Mouse (Mus musculus): Measurements from ENCODE around the gene Slc44a3. TPM values are rescaled to one million over a fixed set of nuclear protein-coding genes. Genes with fewer than 3 reads are reported as not detected.

The Slc44a3 gene
- total RNA-seq (2021), result not detected
- long read RNA-seq, experiment 1, result 0 reads
- long read RNA-seq, experiment 2, partial matches to known transcripts, result 0 of 1 reads
- long read RNA-seq, experiment 2, other reads (novel, unspliced or antisense), result 1 of 1 reads

DNA sequence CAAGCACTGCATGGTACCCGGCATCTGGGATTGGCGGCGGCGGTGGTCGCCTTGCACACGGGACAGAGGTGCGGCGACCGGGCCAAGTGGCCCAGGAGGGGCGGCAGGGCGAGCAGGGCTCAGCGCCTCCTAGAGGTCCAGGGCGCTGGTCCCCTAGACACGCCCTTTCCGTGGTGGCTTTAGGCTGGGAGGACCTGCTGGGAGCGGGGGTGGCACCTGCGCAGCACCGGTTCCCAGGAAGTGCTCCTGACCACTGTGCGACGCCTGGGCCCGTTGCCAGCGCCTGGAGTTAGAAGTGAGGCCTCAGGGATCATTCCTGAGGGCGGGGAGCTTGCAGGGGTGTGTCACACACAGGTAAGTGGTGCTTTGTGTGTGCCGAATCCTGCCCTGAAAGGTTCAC lies at the start of gene Slc44a3:
Gene Slc44a3, minus strand, starts transcription at position 229 of the 400 bp plus-strand sequence.
- no peak for DNase-seq (ENCODE audit: low spot score in 2 of 2)

DNA sequence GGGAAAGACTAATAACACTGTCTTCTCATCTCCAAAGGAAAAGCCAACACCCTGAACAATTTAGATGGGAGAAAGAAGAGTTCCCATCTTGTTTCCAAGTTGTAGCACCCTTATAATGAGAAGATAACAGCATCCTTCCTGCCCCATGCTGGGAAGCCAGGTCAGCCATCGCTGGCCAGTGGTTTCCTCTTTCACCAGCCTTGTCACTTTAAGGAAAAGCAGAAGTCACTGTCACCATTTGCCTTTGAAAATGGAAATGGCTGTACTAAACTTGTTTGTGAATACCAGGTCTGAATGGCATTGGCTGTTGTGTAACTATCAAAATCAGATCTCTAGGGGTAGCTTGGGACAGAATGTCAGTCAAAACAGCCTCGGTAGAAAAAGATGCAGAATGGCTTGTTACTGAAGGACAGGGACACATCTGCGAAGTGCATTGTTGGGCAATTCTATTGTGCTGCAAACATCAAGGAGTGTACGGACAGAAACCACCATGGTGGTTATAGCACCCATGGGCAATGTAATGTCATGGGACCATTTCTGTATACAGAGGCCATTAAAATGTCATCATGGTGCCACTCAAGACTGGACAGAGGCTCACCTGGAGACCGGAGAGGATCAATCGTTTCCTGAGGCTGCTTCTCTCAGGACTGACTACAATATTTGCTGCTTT lies 47.8 kb upstream of the Slc44a3 start:
- DNase-seq (ENCODE audit: low spot score in 2 of 2), result no peak

DNA sequence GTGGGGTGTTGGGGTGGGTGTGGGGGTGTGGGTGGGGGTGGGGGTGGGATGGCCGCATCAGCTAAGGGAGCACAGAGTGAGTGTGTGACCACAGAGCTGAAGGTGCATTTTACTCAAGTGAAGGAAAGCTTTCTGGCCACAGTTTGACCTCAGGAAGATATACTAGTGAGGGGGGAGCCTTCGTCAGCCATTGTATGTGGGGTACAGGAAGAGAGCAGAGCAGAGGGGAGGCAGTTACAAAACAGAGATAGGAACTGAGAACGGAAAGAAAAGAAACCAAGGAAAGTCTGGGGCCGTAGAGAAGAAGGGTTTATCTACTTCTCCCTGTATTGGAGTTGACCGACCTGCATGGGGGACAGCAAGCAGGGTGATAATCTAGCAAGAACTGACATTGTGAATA lies 47.2 kb upstream of the Slc44a3 start:
- DNase-seq (ENCODE audit: low spot score in 2 of 2), result no peak

DNA sequence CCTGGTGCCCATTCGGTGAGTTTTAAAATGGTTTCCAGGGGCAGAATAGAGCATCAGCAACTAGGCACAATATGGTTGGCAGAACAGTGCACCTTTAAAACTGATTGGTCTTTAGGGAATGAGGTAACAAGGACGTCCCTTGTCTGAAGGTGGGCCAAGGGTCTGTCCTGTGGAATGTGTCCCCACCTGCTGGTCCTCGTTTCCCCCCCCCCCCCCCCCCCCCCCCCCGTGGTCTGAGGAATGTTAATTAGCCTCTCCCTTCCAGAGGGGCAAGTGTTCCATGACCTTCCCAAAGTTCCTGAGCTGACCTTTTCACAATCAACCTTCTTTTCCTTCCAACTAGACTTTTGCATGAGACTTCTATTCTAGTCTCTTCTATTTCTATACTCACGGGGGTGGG lies 46.5 kb upstream of the Slc44a3 start:
- DNase-seq (ENCODE audit: low spot score in 2 of 2), result no peak

DNA sequence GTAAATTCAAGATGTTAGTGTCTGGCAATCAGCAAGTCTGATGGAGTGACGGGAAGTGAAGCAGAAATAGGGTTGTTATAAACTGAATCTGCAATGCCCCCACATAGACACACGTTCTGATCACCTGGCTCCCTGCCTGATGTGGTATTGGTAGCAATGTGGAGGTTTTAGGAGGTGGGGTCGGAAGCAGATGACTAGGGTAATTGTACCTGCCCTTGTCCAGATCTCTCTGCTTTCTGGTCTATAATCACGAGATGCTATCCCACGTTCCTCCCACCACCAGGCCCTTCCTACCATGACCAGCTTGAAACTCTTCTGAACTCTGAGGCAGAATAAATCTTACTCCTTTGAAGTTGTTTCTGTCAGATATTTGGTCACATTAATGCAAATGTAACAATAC lies 45.4 kb upstream of the Slc44a3 start:
- no peak for DNase-seq (ENCODE audit: low spot score in 2 of 2)

DNA sequence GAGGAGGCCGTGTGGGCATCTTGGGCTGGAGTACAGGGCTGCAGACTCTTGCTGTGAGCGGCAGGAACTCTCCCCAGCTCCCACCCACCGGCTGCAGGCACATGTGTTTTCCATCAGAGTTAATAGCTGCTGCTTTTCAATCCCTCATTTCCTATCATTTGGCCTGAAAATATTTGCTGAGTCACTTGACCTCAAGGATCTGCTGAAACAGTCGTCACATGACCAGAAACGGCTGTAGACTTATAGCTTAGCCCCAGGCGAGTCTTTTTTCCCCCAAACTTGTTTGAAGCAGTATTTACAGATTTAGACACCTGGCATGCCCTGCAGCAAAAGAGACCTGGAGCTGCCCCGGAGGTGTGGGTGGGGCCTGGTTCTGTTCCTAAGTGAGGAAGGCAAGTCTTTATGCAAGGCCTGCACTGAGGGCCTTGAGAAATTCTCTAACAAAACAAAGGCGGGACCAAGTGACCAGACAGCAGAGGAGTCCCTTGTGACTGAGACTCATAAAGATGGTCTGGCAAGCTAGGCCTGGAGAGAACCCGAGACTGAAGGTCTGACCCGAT lies 44.9 kb upstream of the Slc44a3 start:
- no peak for DNase-seq (ENCODE audit: low spot score in 2 of 2)

DNA sequence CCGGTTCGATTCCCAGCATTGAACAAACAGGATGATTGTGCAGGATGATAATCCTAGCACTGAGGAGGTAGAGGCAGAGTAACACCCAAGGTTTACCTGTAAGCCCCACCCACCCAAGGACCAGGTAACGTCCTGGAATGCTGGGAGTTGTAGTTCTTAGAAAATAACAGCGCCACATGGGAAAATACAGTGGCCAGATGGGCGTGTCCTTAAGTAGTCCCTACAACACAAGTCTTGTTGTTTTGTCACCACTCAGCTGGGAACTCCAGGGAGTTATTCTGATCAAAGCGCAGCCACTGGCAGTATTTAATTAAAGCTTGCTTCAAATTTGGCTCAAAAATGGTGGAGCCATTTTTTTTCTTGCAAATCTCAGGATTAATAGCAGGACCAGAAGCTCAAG lies 44.2 kb upstream of the Slc44a3 start:
- DNase-seq (ENCODE audit: low spot score in 2 of 2), result no peak

DNA sequence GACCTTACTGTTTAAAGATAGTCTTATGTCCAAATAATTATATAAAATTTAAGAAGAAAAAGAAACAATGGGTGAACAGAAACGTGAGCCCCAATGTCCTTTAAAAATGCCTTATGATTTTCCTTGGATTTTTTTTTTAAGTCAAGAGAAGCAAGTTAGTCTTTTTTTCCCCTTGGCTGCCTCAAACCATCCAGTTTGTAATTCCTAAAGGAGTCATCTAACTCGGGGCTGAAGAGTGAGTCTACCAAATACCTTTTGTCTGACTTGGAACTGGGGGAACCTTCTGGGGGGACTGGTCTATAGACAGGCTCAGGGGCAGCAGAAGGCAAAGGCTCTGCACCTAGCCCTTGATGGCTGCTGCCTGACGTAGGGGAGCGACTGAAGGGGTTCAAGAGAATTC lies 42.2 kb upstream of the Slc44a3 start:
- DNase-seq (ENCODE audit: low spot score in 2 of 2), result no peak

DNA sequence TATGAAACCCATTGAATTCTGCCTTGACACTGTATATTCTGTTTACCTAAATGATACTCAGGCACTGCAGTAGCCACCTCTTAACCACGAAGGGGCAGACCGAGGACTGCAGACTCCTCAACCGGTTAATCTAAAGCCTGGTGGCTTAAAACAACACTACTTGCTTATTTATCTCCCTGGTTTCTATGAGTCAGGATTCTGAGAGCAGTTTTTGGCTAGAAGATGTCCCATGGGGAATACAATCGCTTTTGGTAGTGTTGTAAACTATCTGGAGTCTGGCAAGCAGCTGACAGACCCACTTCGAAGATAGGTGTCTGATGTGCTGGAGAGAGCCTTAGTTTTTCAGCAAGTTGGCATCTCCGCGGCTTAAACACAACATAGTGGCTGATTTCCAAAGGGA lies 41.7 kb upstream of the Slc44a3 start:
- DNase-seq (ENCODE audit: low spot score in 2 of 2), result no peak

DNA sequence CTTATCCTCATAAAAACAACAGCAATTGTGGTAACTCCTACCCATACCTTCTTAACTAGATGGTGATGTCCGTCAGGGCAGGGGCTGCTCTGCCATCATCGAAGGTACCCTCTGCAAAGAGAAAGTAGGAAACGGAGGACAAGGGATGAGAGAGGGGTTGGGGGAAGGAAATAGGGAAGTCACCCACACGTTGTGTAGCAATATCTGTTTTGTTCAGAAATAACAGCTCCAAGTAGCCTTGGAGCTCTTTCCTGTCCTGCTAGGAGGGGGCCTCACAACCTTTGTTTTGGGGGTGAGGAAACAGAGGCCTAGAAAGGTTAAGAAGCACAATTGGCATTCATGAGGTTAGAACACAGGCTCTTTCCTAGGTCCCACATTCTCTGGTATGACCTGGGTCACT lies 39.3 kb upstream of the Slc44a3 start:
- no peak for DNase-seq (ENCODE audit: low spot score in 2 of 2)

DNA sequence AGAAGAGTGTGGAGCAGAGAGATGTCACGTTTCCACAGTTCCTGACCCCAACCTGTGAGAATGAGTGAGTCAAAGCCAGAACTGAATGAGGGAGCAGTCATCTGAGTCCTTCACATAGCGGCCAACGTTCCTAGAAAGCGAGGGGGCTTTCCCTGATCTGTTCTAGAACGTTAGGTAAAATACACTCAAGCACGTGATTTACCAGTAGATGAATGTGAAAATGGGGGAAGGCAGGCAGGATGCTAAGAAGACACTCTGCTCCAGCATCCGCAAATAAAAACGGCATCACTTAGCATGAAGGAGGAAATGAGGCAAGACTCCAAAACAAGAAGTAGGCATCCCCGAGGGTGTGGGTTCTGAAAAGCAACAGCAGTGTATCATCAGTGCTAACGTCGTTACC lies 38.4 kb upstream of the Slc44a3 start:
- DNase-seq (ENCODE audit: low spot score in 2 of 2), result no peak

DNA sequence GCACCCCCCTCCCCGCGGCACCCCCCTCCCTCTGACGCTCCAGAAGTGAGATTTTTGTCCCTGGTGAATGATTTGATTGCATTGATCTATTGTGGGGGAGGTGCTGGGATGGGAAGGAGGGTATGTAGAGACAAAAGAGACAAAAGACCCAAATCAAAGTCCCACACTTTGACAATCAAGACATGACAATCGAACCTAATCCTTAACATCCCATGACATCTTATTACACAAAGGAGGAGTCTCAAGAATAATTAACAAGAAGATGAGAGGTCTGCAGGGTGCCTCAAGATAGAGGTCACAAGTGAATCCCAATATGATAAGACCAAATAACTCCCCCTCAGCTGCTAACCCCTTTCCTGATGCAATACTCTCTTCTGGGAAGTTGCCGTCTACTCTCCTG lies 37.6 kb upstream of the Slc44a3 start:
- DNase-seq (ENCODE audit: low spot score in 2 of 2), result no peak

DNA sequence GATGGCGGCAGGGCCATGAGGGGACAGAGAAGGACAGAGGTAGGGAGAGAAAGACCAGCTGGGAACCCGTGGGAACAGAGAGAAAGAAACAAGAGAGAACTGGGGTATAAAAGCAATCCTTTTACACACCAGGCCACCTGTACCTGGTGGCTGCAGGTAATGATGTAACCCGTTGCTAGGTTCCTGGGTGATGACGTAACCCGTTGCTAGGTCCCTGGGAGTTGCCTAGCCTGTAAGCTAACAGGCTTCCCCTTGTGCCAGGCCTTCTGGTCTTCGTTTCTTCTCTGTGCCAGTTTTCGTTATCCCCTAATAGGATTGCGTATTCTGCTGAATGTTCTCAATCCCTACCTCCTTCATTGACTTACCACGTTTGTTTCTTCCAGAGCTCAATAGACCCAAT lies 36.8 kb upstream of the Slc44a3 start:
- no peak for DNase-seq (ENCODE audit: low spot score in 2 of 2)

DNA sequence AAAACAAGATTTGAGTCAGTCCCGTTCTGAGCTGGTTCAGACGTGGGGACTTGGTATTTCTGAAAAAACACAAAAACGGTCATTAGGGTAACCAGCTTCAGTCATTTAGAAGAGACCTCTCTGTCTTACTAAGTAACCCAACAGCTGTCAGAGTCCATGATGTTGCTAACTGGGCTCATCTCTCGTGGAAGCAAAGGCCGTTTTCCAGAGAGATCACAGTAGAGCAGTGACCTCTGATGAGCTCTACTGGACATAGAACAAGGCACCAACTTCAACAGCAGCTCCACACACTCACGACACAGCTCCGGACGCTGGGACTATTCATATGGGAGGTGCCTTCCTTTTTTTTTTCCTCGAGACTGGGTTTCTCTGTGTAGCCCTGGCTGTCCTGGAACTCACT lies 35.7 kb upstream of the Slc44a3 start:
- no peak for DNase-seq (ENCODE audit: low spot score in 2 of 2)

DNA sequence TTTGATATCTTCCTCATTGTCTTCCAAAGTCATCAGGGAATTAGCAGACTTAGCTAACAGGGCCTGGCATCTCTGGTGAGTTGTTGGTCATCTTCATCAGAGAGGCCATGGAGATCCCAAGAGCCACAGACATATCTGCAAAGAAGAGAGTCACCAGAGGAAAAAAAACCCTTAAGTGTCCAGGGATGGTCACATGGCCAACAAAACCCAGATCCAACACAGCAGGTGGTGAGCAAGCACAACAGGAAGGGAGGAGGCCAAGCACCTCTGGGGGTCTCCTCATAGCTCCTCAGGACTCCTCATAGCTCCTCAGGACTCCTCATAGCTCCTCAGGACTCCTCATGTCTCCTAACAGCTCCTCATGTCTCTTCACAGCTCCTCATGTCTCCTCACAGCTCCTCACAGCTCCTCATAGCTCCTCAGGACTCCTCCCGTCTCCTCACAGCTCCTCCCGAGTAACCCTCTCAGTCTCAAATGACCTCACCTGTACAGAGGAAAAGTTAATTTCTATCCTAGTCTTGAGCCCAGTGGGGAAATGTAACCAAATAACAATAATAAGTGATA lies 35.2 kb upstream of the Slc44a3 start:
- DNase-seq (ENCODE audit: low spot score in 2 of 2), result no peak

DNA sequence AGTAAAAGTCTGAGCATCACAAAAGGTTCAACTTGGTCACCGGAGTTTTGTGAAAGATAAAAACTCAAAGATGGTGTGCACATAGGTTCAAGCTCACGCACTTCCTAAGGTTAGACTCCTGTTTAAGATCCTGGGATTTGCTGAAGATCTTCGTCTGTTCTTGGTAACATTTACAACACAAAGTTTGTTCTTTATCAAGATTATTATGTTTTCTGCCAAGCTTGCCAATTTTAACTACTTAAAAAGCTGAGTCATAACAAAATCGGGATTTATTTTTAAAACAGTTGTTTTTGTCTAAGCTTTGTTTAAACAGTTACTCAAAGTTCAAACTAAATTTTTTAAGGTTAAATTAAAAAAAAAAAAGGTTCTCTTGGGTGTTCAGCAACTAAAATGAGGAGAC lies 34.7 kb upstream of the Slc44a3 start:
- DNase-seq (ENCODE audit: low spot score in 2 of 2), result no peak

DNA sequence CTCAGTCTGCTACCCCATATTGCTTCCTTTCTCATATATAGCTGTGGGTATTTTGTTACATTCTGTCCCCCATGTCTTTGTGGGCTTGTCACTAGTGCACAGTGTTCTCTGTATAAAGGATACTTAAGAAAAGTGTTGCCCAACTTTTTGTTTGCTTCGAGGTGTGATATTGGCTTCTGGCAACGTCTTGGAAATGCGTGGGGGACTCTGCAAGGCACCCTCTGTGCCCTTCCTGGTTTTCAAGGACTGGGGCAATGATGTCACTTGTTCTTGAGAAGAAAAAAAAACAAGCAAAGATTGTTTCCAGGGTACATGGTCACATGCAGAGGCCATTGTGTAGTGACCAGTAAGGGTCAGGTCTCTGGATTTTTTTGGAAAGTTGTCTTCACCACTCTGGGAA lies 29.6 kb upstream of the Slc44a3 start:
- no peak for DNase-seq (ENCODE audit: low spot score in 2 of 2)

DNA sequence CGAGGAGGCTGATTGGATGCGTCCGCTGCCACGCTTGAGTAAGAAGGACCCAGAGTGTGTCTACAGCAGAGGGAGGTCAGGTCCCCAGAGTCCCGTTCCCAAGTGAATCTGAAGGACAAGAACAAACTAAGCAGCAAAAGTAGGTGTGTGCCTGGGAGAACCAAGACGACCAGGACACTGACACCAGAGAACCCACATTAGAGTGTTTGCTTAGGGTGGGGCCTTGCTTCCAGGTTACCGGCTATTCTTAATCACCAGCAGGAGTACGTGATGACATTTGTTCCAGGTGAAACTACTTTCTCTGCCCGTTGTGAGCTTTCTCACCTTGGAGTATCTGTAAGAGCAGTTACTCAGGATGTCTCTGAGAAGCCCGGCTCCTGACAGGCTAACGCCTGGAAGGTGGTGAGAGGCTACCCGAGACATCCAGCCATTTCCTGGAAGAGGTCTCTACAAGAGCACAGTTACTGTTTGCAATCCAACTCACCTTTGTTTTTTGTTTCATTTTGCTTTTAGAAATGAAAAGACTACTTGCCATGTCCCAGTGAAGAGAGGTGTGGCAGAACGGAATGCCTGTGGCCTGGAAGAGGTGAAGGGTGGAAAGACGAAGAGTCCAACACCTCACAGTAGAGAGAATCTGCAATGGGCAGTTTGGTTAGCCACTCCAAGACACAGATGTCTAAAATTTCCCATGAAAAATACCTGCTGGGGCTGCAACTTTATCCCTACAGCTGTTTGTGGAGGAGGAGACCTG lies 28.1 kb upstream of the Slc44a3 start:
- DNase-seq (ENCODE audit: low spot score in 2 of 2), result no peak

DNA sequence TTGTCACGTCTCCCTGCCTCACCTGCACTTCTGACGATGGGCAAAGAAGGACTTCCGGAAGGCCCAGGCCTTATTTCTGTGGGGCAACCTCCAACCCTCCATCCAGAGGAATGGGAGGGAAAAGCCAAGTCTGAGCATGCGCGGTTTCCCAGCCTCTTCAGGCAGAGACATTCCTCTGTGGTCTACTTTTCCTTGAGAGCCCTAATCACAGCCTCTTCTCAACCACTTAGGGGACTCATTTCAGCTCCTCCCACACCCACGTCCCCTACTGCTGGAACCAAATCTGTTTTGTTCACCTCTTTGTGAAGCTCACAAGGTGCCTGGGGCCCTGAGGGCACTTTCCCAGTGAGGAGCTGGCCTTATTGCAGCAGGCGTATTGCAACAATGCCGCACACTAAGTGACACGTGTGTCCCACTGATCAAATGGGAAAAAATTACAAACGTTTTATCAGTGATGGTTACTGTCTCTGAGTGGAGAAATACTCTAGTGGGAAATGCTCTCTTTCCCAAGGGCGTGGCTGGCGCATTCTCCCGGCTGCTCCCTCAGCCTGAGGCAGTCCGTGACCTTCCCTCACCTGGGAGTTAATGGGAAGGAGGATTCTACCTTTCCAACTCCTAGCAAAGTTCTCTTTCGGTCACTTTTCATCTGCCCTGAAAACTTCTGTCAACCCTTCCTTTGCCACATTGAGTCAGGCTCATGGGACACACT lies 27.4 kb upstream of the Slc44a3 start:
- DNase-seq (ENCODE audit: low spot score in 2 of 2), result no peak

DNA sequence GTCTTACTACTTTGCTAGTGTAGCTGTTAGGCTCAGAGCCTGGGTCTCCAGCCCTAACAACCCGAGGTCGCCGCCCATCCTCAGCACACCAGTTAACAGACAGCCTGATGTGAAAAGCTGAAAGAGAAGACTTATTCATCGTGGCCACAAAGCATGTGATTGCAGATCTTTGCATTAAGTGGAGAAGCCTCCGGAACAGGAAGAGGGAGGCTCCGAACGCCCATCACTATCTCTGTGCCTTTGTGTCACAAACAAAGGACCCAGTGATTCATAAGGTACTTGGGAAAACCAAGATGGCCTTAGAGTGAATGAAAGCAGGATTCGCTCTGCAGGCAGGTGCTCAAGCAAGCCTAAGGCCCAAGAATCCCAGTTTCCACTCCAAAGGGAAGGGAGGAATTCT lies 26.7 kb upstream of the Slc44a3 start:
- DNase-seq (ENCODE audit: low spot score in 2 of 2), result no peak

DNA sequence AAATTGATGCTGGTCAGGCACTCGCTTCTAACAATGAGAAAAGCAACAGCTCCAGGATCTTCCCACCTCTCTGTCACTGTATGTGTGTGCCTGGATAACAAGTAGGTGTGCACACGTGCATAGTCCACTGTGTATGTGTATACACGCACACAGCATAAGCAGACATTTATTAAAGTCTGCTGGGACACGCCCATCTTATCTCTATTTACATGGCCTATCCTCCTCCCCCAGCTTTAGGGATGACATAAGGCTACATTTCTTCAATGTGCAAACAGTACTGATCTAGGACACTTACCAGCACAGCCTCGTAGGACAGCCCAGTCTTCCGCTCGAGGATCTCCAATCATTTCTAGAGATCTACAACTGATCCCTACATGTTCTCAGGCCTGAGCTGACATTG lies 24.1 kb upstream of the Slc44a3 start:
- no peak for DNase-seq (ENCODE audit: low spot score in 2 of 2)

DNA sequence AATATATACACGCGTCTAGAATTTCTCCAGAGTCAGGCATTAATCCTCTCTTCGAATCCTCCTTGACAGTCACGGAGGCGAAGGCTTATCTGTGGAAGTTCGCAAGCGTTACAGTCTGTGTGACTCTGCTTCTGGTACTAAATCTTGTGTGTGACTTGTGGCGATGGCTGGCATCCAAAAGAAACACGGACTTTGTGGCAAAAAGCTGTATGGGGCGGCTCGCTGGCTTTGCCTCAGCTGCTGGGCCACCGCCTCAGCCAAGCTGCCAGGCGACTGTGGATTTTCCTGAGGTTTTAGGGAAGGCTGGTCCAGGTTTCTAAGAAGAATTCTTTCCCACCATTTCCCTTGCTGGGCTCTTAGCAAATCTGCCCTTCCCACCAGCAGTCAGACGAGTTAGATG lies 21.1 kb upstream of the Slc44a3 start:
- no peak for DNase-seq (ENCODE audit: low spot score in 2 of 2)

Measured in left cerebral cortex, adult 18-20 months (tissue).